Mouse (Mus musculus) heart, adult 2 months (tissue): ENCODE measurements around the gene Sec14l5. TPM values are rescaled to one million over a fixed set of nuclear protein-coding genes. Genes with fewer than 3 reads are reported as not detected.

Source experiments
- DNase-seq, 2 experiments: peaks; one replicate each; pipeline ENCODE4 v3.0.0; 2021
- H3K27ac ChIP-seq: fragments of 200-600 bp; 2 replicates; pipeline ENCODE4 v1.8.1; 2022
- H3K27me3 ChIP-seq: fragments of 200-500 bp; 2 replicates; pipeline ENCODE4 v1.6.1; 2012; ENCODE audit warnings: mild to moderate bottlenecking, low read length, inconsistent platforms, mixed read lengths; ENCODE audit not compliant: control insufficient read depth, insufficient read depth
- H3K36me3 ChIP-seq: fragments of 200-500 bp; 2 replicates; pipeline ENCODE4 v1.6.1; 2012; ENCODE audit warnings: low read length, inconsistent platforms; ENCODE audit not compliant: control insufficient read depth, insufficient read depth
- H3K4me1 ChIP-seq: fragments of 200-500 bp; 2 replicates; pipeline ENCODE4 v1.6.1; 2011; ENCODE audit warnings: low read length; ENCODE audit not compliant: control insufficient read depth, insufficient read depth
- H3K4me3 ChIP-seq: fragments of 200-600 bp; 2 replicates; pipeline ENCODE4 v1.8.1; 2022
- H3K79me2 ChIP-seq: fragments of 200-500 bp; replicated peaks from 2 replicates; pipeline ENCODE4 v1.6.1; 2012; ENCODE audit warnings: mild to moderate bottlenecking, inconsistent platforms, low read length, moderate library complexity, mixed read lengths; ENCODE audit not compliant: control insufficient read depth, insufficient read depth
- H3K9ac ChIP-seq: fragments of 200-500 bp; 2 replicates; pipeline ENCODE4 v1.6.1; 2012; ENCODE audit warnings: low read depth, mild to moderate bottlenecking, control low read depth, inconsistent platforms, low read length, mixed read lengths
- CTCF ChIP-seq: fragments of 200-600 bp; IDR thresholded peaks from 2 replicates; pipeline ENCODE4 v1.8.1; 2022; ENCODE audit warnings: antibody characterized with exemption, mild to moderate bottlenecking, moderate library complexity
- EP300 ChIP-seq: fragments of 200-500 bp; IDR thresholded peaks from 2 replicates; pipeline ENCODE4 v1.6.1; 2011; ENCODE audit warnings: low read depth, low read length, control low read depth; ENCODE audit not compliant: insufficient read depth
- POLR2A ChIP-seq: fragments of 200-500 bp; IDR thresholded peaks from 2 replicates; pipeline ENCODE4 v1.6.1; 2011; ENCODE audit warnings: mild to moderate bottlenecking, low read depth, low read length, control low read depth; ENCODE audit not compliant: insufficient read depth
- WGBS: fragments of 180-500 bp; shearing (Covaris S2); methylation state at CpG from one replicate; pipeline ENCODE4 v1.1.7; 2018; 5-methylcytosine and 5-hydroxymethylcytosine counted together
- intact Hi-C: fragments of 180-260 bp; cut with DNase I; formaldehyde crosslinking; loops from one replicate; pipeline ENCODE4 v1.15.1; 2025
- polyA plus RNA-seq: library from polyadenylated mRNA; depleted of rRNA; stranded (reverse); fragments of >200 nt; gene quantifications from 2 replicates; pipeline ENCODE4 v1.2.3, GENCODE M21; 2012
- total RNA-seq, 2 experiments: library from RNA; stranded (reverse); gene quantifications; 2 replicates each; pipeline ENCODE4 v1.2.3; 2021

Gene Sec14l5
- total and polyA plus RNA-seq, 3 experiments = 0.73 to 2.1 (median 0.78) TPM

DNA sequence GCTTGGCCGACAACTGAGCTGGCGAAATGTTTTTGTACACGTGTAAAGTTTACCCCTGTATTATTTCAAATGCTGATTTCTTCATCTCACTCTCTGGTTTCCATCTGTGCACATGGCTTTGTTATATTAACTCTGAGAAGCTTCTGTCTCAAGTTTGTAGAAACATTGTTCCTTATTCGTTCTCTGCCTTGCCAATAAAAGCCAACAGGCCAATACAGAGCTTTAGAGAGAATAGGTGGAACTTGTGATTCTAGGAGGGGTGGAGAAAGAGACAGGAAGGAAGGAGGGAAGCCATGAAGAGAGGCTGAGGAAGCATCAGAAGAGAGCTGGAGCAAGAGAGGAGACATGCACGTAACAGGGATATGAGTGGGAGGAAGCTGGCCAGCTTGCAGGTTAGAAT, 59.1 kb downstream of the Sec14l5 start:
- peaks cover 1% of the 10 kb centered on the region; the same call in 1 of the 2 replicates for H3K4me1 ChIP-seq
- H3K9ac ChIP-seq = no peak overlapping the region
- TF ChIP-seq CTCF = no peak
- TF ChIP-seq POLR2A = no peak
- no peak for TF ChIP-seq EP300
- no peak overlapping the region for H3K27ac ChIP-seq
- 58% methylated on average over 5 of the region's 5 CpGs for WGBS
- intact Hi-C loops = no loop called here
- H3K36me3 ChIP-seq = no peaks in the 10 kb centered on the region
- no peaks in the 10 kb centered on the region for H3K79me2 ChIP-seq
- H3K4me3 ChIP-seq = no peak overlapping the region
- H3K27me3 ChIP-seq = no peaks in the 10 kb centered on the region
- DNase-seq = no peak

- no peak for DNase-seq
- intact Hi-C loops = no loop called here
- Histone ChIP-seq H3K27ac (no peak overlapping the region), H3K36me3 (no peaks in the 10 kb centered on the region), H3K4me1 (no peaks in the 10 kb centered on the region), H3K27me3 (no peaks in the 10 kb centered on the region), H3K79me2 (no peaks in the 10 kb centered on the region), H3K9ac (no peak overlapping the region), H3K4me3 (no peak overlapping the region)
- 70% methylated on average over 2 of the region's 2 CpGs for WGBS
- TF ChIP-seq POLR2A = no peak
- TF ChIP-seq CTCF = no peak
- TF ChIP-seq EP300 = no peak
Observed at GRCm38 (mm10) chr16:5210365-5210764, 63.5 kb downstream of the Sec14l5 start.

DNA sequence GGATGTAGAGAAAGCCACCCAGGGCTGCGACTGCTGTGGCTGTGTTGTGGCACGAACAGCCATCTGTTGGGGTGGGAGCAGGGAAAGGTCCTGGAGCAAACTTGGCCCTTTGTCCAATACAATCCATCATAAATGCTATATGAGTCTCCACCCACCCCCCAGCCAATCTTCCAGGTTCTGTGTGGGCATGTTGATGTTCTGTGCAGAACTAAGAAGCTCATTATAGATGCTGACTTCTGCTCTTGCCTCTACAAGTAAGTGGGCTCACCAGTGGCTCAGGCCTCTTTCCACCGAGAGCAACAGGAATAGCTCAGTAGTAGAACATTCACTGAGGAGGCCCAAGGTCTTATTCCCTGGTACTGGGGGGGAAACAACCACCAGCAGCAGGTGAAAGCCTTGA, 65.2 kb downstream of the Sec14l5 start:
- H3K27me3 ChIP-seq = no peaks in the 10 kb centered on the region

GRCm38 (mm10) chr16:5214126-5214525, 67.2 kb downstream of the Sec14l5 start:
- Histone ChIP-seq H3K4me1 (peaks cover 3% of the 10 kb centered on the region), H3K9ac (no peak overlapping the region), H3K4me3 (no peak overlapping the region), H3K36me3 (no peaks in the 10 kb centered on the region), H3K27ac (no peak overlapping the region), H3K27me3 (no peaks in the 10 kb centered on the region), H3K79me2 (no peaks in the 10 kb centered on the region)
- intact Hi-C loops = no loop called here
- 97% methylated on average over 2 of the region's 2 CpGs for WGBS
- DNase-seq = no peak
- no peak for TF ChIP-seq POLR2A
- TF ChIP-seq EP300 = no peak
- no peak for TF ChIP-seq CTCF

More for the DNA sequence above, 65.2 kb downstream of the Sec14l5 start:
- intact Hi-C loops = no loop called here
- 77% methylated on average over 3 of the region's 3 CpGs for WGBS
- no peak overlapping the region for H3K4me3 ChIP-seq
- H3K27ac ChIP-seq = no peak overlapping the region
- TF ChIP-seq POLR2A (no peak), EP300 (no peak), CTCF (no peak)
- H3K36me3 ChIP-seq = no peaks in the 10 kb centered on the region
- H3K4me1 ChIP-seq = peaks cover 3% of the 10 kb centered on the region
- no peak for DNase-seq
- H3K9ac ChIP-seq = no peak overlapping the region
- no peaks in the 10 kb centered on the region for H3K79me2 ChIP-seq

- intact Hi-C loops = no loop called here
- Histone ChIP-seq H3K27ac (peak overlapping the region; percentile 55), H3K27me3 (no peaks in the 10 kb centered on the region), H3K36me3 (no peaks in the 10 kb centered on the region), H3K4me3 (no peak overlapping the region), H3K4me1 (peaks cover 3% of the 10 kb centered on the region), H3K79me2 (no peaks in the 10 kb centered on the region), H3K9ac (no peak overlapping the region)
- WGBS = 45% methylated on average over 6 of the region's 6 CpGs
- DNase-seq = peak in 1 of 2 experiments; percentile 52
- no peak for TF ChIP-seq CTCF
- no peak for TF ChIP-seq POLR2A
- TF ChIP-seq EP300 = no peak
Observed at GRCm38 (mm10) chr16:5216686-5217085, 69.8 kb downstream of the Sec14l5 start.

DNA sequence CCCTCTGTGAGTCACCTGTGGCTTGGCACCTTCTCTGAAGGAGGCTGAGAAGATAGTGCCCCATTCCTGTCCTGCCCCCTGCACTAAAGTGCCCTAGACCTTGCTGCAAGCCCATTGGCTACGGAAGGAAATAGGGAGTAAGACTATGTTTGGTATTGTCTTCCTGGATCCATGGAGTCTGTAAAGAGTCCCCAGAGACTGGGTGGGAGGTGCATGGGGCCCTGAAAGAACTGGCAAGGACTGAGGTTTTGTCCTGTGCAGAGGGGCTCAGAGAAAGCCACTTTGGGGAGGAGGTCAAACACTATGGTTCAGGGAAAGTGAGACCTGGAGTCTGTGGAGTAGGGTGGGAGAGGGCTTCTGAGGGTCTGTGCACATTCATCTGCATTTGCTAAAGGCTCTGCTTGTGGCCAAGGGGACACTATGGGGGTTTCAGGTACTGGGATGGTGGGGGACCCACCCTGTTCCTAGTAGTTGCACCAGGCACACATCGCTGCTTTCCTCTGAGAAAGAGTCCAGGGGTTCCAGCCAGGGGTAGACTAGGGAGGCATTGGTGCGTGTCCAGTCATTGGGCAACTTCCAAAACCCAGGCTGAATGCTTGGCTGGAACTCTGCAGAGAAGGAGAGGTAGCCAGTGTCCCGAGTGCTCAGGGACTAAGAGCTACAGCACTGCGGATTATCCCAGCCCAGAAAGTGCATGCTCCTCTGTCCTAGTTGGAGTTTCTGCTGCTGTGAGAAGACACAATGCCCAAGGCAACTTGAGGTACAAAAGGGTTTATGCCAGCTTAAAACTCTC, 70.6 kb downstream of the Sec14l5 start:
- 45% methylated on average over 5 of the region's 5 CpGs for WGBS
- intact Hi-C loops = no loop called here
- peak in 1 of 2 experiments; percentile 30 for DNase-seq
- Histone ChIP-seq H3K36me3 (no peaks in the 10 kb centered on the region), H3K4me1 (peaks cover 3% of the 10 kb centered on the region), H3K27me3 (no peaks in the 10 kb centered on the region), H3K79me2 (no peaks in the 10 kb centered on the region), H3K4me3 (no peak overlapping the region), H3K9ac (no peak overlapping the region), H3K27ac (peak overlapping the region; percentile 55)
- no peak for TF ChIP-seq CTCF
- 0 out of 2 replicates have a peak, but pooled peaks have one; percentile 13 for TF ChIP-seq EP300
